Mouse (Mus musculus) cerebellum, adult 2 months (tissue): ENCODE measurements around the gene Fgfr2.

Experiments
- CTCF ChIP-seq: fragments of 200-500 bp; IDR thresholded peaks from 2 replicates; pipeline ENCODE4 v1.5.1; 2011; ENCODE audit warnings: low read depth, mild to moderate bottlenecking, control low read depth, low read length, moderate library complexity, borderline replicate concordance; ENCODE audit not compliant: insufficient read depth
- POLR2A ChIP-seq: fragments of 200-500 bp; IDR thresholded peaks from 2 replicates; pipeline ENCODE4 v1.6.1; 2011; ENCODE audit warnings: low read length, control low read depth, borderline replicate concordance; ENCODE audit not compliant: insufficient read depth

GRCm38 (mm10) chr7:130834299-130834698 is 2288.9 kb downstream of the Fgfr2 start:
- TF ChIP-seq POLR2A (no peak), CTCF (no peak)
